Mouse (Mus musculus): ENCODE data around the gene Olfr1423. TPM values are rescaled to one million over a fixed set of nuclear protein-coding genes. Genes with fewer than 3 reads are reported as not detected.

The Olfr1423 gene
- polyA plus RNA-seq, 1 experiment from 2014 or later, result not detected

GRCm38 (mm10) chr19:12009501-12010280, 31.4 kb downstream of the Olfr1423 start:
- Histone ChIP-seq H3K9ac (replicated peaks; ENCODE audit: low read depth, low read length) (peak overlapping the region; percentile 57), H3K4me2 (replicated peaks; ENCODE audit: low read depth, low read length) (peak overlapping the region; percentile 58), H3K9me3 (ENCODE audit: control insufficient read depth, low read depth, low read length) (no peaks in the 10 kb centered on the region), H3K4me3 (ENCODE audit: low read depth, low read length) (peak overlapping the region; percentile 62), H3K27ac (ENCODE audit: low read length) (peak overlapping the region; percentile 92), H3K27me3 (ENCODE audit: control insufficient read depth, insufficient read depth, low read length) (no peaks in the 10 kb centered on the region), H3K36me3 (ENCODE audit: control insufficient read depth, insufficient read depth, low read length) (no peaks in the 10 kb centered on the region), H3K4me1 (ENCODE audit: control insufficient read depth, insufficient read depth, low read length) (peaks cover 16% of the 10 kb centered on the region; the same call in 1 of the 2 replicates)
- 2% methylated on average over 24 of the region's 24 CpGs for WGBS
- no peak; the same call in 1 of the 2 replicates for ATAC-seq (ENCODE audit: insufficient number of reproducible peaks, insufficient read depth, low FRiP score, low read depth)

DNA sequence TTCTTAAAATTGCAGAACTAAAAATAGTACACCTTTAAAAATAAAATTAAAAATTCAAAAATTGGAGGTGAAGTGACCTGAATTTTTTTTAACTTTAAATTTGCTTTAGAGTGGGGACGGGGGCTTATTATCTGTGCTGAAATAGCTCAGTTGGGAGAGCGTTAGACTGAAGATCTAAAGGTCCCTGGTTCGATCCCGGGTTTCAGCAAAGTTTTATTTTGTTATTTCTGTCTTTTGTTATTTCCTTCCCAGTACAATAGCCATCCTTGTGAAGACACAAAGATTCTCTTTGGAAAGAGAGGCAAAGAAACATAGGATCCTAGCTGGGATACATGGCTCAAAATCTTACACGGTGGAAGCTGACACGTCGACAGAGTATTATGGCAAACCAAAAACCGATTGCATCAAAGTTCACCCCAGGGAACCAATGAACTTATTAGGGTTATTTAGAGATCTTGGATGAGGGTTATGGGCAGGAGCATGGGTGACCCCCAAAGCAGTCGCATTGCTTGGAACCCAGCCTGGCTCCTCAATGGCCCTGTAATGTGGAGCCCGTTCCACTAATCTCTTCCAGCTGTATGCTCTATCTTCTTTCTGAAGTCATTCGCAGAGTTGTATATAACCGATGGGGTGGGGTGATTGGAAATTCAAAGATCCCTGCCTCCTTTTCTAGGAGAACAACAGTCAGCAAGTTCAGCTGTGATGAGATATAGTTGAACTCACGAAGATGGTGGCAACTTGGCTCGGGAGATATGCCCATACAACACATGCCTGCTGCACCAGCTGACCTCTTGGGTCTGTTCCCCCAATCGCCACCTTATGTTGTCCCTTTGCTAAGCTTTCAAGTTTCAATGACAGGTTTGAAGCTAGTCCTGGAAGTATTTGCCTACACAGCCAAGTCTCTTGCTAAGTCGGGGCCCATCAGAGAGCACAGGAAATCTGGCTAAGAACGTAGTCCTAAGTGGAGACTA, 32.4 kb downstream of the Olfr1423 start:
- 27% methylated on average over 17 of the region's 17 CpGs for WGBS
- Histone ChIP-seq H3K9ac (replicated peaks; ENCODE audit: low read depth, low read length) (no peak overlapping the region), H3K27me3 (ENCODE audit: control insufficient read depth, insufficient read depth, low read length) (no peaks in the 10 kb centered on the region), H3K27ac (ENCODE audit: low read length) (peak overlapping the region; percentile 67; the same call in 1 of the 2 replicates), H3K4me3 (ENCODE audit: low read depth, low read length) (0 out of 2 replicates have a peak overlapping the region, but pooled peaks have one; percentile 62), H3K9me3 (ENCODE audit: control insufficient read depth, low read depth, low read length) (no peaks in the 10 kb centered on the region), H3K36me3 (ENCODE audit: control insufficient read depth, insufficient read depth, low read length) (no peaks in the 10 kb centered on the region), H3K4me1 (ENCODE audit: control insufficient read depth, insufficient read depth, low read length) (peaks cover 20% of the 10 kb centered on the region; the same call in 1 of the 2 replicates), H3K4me2 (replicated peaks; ENCODE audit: low read depth, low read length) (0 out of 2 replicates have a peak overlapping the region, but pooled peaks have one; percentile 4)
- no peak for ATAC-seq (ENCODE audit: insufficient number of reproducible peaks, insufficient read depth, low FRiP score, low read depth)

DNA sequence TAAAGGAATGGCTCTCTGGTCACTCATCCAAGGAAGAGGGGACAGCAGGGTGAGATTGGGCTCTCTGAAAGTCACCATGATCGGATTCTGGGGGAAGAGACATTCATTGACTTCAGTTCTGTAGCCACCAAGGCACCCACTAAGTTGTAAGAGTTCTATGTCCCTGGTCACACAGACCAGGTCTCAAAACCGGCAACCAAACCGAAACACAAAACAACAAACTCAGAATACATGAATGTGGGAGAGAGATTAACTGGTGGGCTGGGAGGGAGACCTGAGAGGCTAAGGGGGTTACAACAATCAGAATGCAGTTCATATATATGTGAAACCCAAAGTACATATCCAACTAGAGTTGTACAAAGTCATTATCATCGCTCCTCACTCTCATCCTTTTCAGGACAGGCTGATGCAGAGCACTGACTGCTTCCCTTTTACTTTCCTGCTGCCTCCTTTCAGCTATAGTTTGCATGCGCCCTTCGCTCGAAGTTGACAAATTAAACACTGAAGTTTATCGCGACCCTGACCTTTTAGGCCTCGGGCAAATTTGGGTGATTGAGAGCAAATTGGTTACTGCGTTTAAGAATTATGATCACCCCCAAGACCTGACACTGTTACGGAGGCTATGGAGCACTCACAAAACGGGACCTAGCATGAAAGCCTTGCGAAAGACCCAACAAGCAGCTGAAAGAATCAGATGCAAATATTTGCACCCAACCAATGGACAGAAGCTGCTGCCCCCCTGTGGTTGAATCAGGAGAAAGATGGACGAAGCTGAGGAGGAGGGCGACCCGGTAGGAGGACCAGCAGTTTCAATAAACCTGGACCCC, 33.8 kb downstream of the Olfr1423 start:
- WGBS, result 15% methylated on average over 17 of the region's 17 CpGs
- H3K4me3 ChIP-seq (ENCODE audit: low read depth, low read length), result peak overlapping the region; percentile 64
- no peaks in the 10 kb centered on the region for H3K9me3 ChIP-seq (ENCODE audit: control insufficient read depth, low read depth, low read length)
- no peak overlapping the region for H3K27ac ChIP-seq (ENCODE audit: low read length)
- peak overlapping the region; percentile 48 for H3K4me2 ChIP-seq (replicated peaks; ENCODE audit: low read depth, low read length)
- H3K4me1 ChIP-seq (ENCODE audit: control insufficient read depth, insufficient read depth, low read length), result peaks cover 21% of the 10 kb centered on the region; the same call in 1 of the 2 replicates
- H3K36me3 ChIP-seq (ENCODE audit: control insufficient read depth, insufficient read depth, low read length), result no peaks in the 10 kb centered on the region
- H3K9ac ChIP-seq (replicated peaks; ENCODE audit: low read depth, low read length), result peak overlapping the region; percentile 36; the same call in 1 of the 2 replicates
- ATAC-seq (ENCODE audit: insufficient number of reproducible peaks, insufficient read depth, low FRiP score, low read depth), result no peak
- H3K27me3 ChIP-seq (ENCODE audit: control insufficient read depth, insufficient read depth, low read length), result no peaks in the 10 kb centered on the region

- peak overlapping the region; percentile 56; the same call in 1 of the 2 replicates for H3K27ac ChIP-seq (ENCODE audit: low read length)
- peak overlapping the region; percentile 64 for H3K4me3 ChIP-seq (ENCODE audit: low read depth, low read length)
- peak overlapping the region; percentile 48 for H3K4me2 ChIP-seq (replicated peaks; ENCODE audit: low read depth, low read length)
- peak overlapping the region; percentile 36; the same call in 1 of the 2 replicates for H3K9ac ChIP-seq (replicated peaks; ENCODE audit: low read depth, low read length)
- H3K27me3 ChIP-seq (ENCODE audit: control insufficient read depth, insufficient read depth, low read length), result no peaks in the 10 kb centered on the region
- no peaks in the 10 kb centered on the region for H3K9me3 ChIP-seq (ENCODE audit: control insufficient read depth, low read depth, low read length)
- WGBS, result 2% methylated on average over 17 of the region's 17 CpGs
- no peak for ATAC-seq (ENCODE audit: insufficient number of reproducible peaks, insufficient read depth, low FRiP score, low read depth)
- H3K4me1 ChIP-seq (ENCODE audit: control insufficient read depth, insufficient read depth, low read length), result peaks cover 23% of the 10 kb centered on the region; the same call in 1 of the 2 replicates
- H3K36me3 ChIP-seq (ENCODE audit: control insufficient read depth, insufficient read depth, low read length), result no peaks in the 10 kb centered on the region
Measured at GRCm38 (mm10) chr19:12006361-12006947, 34.7 kb downstream of the Olfr1423 start.

- Histone ChIP-seq H3K4me3 (ENCODE audit: low read depth, low read length) (peak overlapping the region; percentile 64), H3K27me3 (ENCODE audit: control insufficient read depth, insufficient read depth, low read length) (no peaks in the 10 kb centered on the region), H3K9ac (replicated peaks; ENCODE audit: low read depth, low read length) (peak overlapping the region; percentile 36), H3K9me3 (ENCODE audit: control insufficient read depth, low read depth, low read length) (no peaks in the 10 kb centered on the region), H3K27ac (ENCODE audit: low read length) (peak overlapping the region; percentile 56; the same call in 1 of the 2 replicates), H3K36me3 (ENCODE audit: control insufficient read depth, insufficient read depth, low read length) (no peaks in the 10 kb centered on the region), H3K4me2 (replicated peaks; ENCODE audit: low read depth, low read length) (peak overlapping the region; percentile 48), H3K4me1 (ENCODE audit: control insufficient read depth, insufficient read depth, low read length) (peaks cover 23% of the 10 kb centered on the region; the same call in 1 of the 2 replicates)
- ATAC-seq (ENCODE audit: insufficient number of reproducible peaks, insufficient read depth, low FRiP score, low read depth), result peak; percentile 70
- WGBS, result under 1% methylated on average over 41 of the region's 41 CpGs
Measured at GRCm38 (mm10) chr19:12005376-12006360, 35.4 kb downstream of the Olfr1423 start.

DNA sequence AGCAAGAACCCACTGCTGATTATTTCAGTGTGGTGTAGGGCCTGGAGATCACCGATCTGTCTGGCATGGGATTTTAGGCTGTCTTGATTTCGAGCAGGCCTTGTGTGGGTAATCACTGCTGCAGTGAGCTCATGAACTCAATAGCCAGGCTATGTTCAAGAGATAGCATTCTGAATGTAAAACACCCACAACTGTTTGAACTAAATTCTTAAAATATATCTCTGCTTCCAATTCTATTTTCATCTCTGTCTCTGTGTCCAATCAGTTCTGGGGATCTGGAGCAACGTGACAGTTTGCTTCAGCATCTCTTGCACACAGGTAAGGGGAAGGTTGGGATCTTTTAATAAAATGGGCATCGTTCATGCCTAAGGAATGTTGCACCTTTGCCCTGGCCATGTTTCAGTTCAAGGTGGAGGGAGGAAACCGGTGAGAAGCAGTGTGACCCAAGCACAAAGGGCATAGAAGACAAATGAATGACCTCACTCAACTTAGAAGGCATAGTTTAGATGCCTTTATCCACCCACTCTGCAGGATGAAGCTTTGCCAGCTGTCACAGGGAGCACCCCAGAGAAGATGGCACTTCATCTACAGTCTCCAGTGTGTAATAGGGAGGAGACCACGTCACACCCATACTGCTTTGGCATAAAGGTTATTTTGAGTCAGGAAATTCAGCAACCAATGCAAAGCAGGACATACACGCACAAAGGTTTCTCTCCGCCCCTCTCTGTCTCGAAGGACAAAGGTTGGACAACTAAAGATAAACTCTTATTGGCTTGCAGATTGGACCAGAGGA, 36.7 kb downstream of the Olfr1423 start:
- no peaks in the 10 kb centered on the region for H3K27me3 ChIP-seq (ENCODE audit: control insufficient read depth, insufficient read depth, low read length)
- H3K4me1 ChIP-seq (ENCODE audit: control insufficient read depth, insufficient read depth, low read length), result peaks cover 23% of the 10 kb centered on the region; the same call in 1 of the 2 replicates
- H3K27ac ChIP-seq (ENCODE audit: low read length), result no peak overlapping the region
- WGBS, result 45% methylated on average over 9 of the region's 9 CpGs
- H3K36me3 ChIP-seq (ENCODE audit: control insufficient read depth, insufficient read depth, low read length), result no peaks in the 10 kb centered on the region
- no peaks in the 10 kb centered on the region for H3K9me3 ChIP-seq (ENCODE audit: control insufficient read depth, low read depth, low read length)
- H3K9ac ChIP-seq (replicated peaks; ENCODE audit: low read depth, low read length), result no peak overlapping the region
- ATAC-seq (ENCODE audit: insufficient number of reproducible peaks, insufficient read depth, low FRiP score, low read depth), result no peak
- H3K4me3 ChIP-seq (ENCODE audit: low read depth, low read length), result peak overlapping the region; percentile 64; the same call in 1 of the 2 replicates
- peak overlapping the region; percentile 48 for H3K4me2 ChIP-seq (replicated peaks; ENCODE audit: low read depth, low read length)
